Mouse (Mus musculus) embryonic facial prominence, embryonic 10.5 days (tissue): ENCODE results near the gene Nfkbiz. TPM values are rescaled to one million over a fixed set of nuclear protein-coding genes. Genes with fewer than 3 reads are reported as not detected.

ENCODE experiments used
- DNase-seq: peaks from one replicate; pipeline ENCODE4 v3.0.0-alpha.2; 2017; ENCODE audit warnings: low spot score
- H3K27ac ChIP-seq: fragments of 300-500 bp; sonication (generic); replicated peaks from 2 replicates; pipeline ENCODE4 v1.5.1; 2016; ENCODE audit warnings: mild to moderate bottlenecking
- H3K27me3 ChIP-seq: fragments of 300-500 bp; sonication (generic); replicated peaks from 2 replicates; pipeline ENCODE4 v1.6.1; 2016; ENCODE audit warnings: low read depth, mild to moderate bottlenecking; ENCODE audit not compliant: poor library complexity, severe bottlenecking
- H3K36me3 ChIP-seq: fragments of 300-500 bp; sonication (generic); replicated peaks from 2 replicates; pipeline ENCODE4 v1.6.1; 2016; ENCODE audit warnings: mild to moderate bottlenecking, moderate library complexity
- H3K4me1 ChIP-seq: fragments of 300-500 bp; sonication (generic); 2 replicates; pipeline ENCODE4 v1.6.1; 2016
- H3K4me3 ChIP-seq: fragments of 300-500 bp; sonication (generic); 2 replicates; pipeline ENCODE4 v1.5.1; 2016; ENCODE audit warnings: mild to moderate bottlenecking, moderate library complexity
- H3K9me3 ChIP-seq: fragments of 300-500 bp; sonication (generic); 2 replicates; pipeline ENCODE4 v1.6.1; 2016; ENCODE audit warnings: mild to moderate bottlenecking
- WGBS: fragments of 180-500 bp; shearing (Covaris S2); methylation state at CpG from one replicate; pipeline ENCODE4 v1.1.7; 2016; 5-methylcytosine and 5-hydroxymethylcytosine counted together
- polyA plus RNA-seq: library from polyadenylated mRNA; unstranded; fragments of >200 nt; fragmentation: Nextera tagmentation; extraction: Ambion mirVana; gene quantifications from 2 replicates; pipeline ENCODE4 v1.2.1, GENCODE M21; 2016

The Nfkbiz gene
- polyA plus RNA-seq, 1 experiment from 2014 or later = 2.8 TPM

- WGBS = 83% methylated on average over 7 of the region's 7 CpGs
- no peak overlapping the region for H3K4me3 ChIP-seq
- H3K27me3 ChIP-seq = no peaks in the 10 kb centered on the region
- H3K36me3 ChIP-seq = no peaks in the 10 kb centered on the region
- H3K27ac ChIP-seq = no peak overlapping the region
- no peak for DNase-seq
- no peaks in the 10 kb centered on the region for H3K9me3 ChIP-seq
- H3K4me1 ChIP-seq = no peaks in the 10 kb centered on the region
Observed at GRCm38 (mm10) chr16:55784379-55784778, 54.3 kb downstream of the Nfkbiz start.

DNA sequence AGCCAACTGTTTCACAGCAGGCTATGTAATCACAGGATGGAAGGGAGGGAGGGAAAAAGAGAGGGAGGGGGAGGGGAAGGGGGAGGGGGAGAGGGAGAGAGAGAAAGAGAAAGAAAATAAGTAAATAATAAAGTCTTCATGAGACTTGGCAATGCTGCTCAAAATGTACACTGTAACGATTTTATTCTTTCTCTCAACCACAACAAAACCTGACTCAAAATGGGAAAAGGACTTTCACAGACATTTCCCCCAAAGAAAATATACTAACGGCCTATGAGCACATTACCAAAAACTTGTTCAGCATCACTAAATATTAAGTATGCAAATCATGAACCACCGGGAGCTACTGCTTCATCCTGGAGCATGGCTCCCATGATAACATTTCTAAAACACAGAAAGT, 54.8 kb downstream of the Nfkbiz start:
- DNase-seq = no peak
- Histone ChIP-seq H3K36me3 (no peaks in the 10 kb centered on the region), H3K4me3 (no peak overlapping the region), H3K9me3 (no peaks in the 10 kb centered on the region), H3K27ac (no peak overlapping the region), H3K27me3 (no peaks in the 10 kb centered on the region), H3K4me1 (no peaks in the 10 kb centered on the region)
- whole genome bisulfite sequencing = 85% methylated on average over 3 of the region's 3 CpGs

DNA sequence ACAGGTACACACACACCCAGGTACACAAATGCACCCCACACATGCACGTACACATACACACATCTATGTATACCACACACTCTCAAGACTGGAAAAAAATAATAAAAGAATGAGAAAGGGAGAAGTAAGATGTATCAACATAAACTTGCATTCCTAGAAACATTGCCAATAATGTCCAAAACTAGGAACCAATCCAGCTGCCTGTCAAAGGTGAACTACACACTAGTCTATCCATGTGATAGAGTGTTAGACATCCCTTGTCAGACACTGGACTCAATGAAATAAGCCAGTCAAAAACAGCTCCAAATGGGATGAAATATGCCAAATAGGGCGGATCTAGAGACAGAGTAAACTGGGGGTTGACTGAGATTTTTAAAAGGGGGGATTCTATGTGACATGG, 55.8 kb downstream of the Nfkbiz start:
- WGBS = 90% methylated on average over 2 of the region's 2 CpGs
- no peaks in the 10 kb centered on the region for H3K36me3 ChIP-seq
- no peak overlapping the region for H3K27ac ChIP-seq
- H3K4me3 ChIP-seq = no peak overlapping the region
- no peaks in the 10 kb centered on the region for H3K27me3 ChIP-seq
- no peaks in the 10 kb centered on the region for H3K4me1 ChIP-seq
- DNase-seq = no peak
- no peaks in the 10 kb centered on the region for H3K9me3 ChIP-seq

GRCm38 (mm10) chr16:55781809-55782208, 56.9 kb downstream of the Nfkbiz start:
- DNase-seq = no peak
- Histone ChIP-seq H3K36me3 (no peaks in the 10 kb centered on the region), H3K4me1 (no peaks in the 10 kb centered on the region), H3K4me3 (no peak overlapping the region), H3K27ac (no peak overlapping the region), H3K27me3 (no peaks in the 10 kb centered on the region), H3K9me3 (no peaks in the 10 kb centered on the region)
- 65% methylated on average over 5 of the region's 5 CpGs for WGBS

- 59% methylated on average over 5 of the region's 5 CpGs for WGBS
- DNase-seq = no peak
Observed at GRCm38 (mm10) chr16:55780958-55781558, 57.6 kb downstream of the Nfkbiz start.

GRCm38 (mm10) chr16:55776329-55776728, 62.4 kb downstream of the Nfkbiz start:
- H3K27ac ChIP-seq = no peak overlapping the region
- DNase-seq = no peak
- no peaks in the 10 kb centered on the region for H3K36me3 ChIP-seq
- 85% methylated on average over 11 of the region's 11 CpGs for whole genome bisulfite sequencing
- no peaks in the 10 kb centered on the region for H3K4me1 ChIP-seq
- H3K9me3 ChIP-seq = no peaks in the 10 kb centered on the region
- no peak overlapping the region for H3K4me3 ChIP-seq
- no peaks in the 10 kb centered on the region for H3K27me3 ChIP-seq

More at GRCm38 (mm10) chr16:55780958-55781558, 57.6 kb downstream of the Nfkbiz start:
- H3K4me3 ChIP-seq = no peak overlapping the region
- H3K4me1 ChIP-seq = no peaks in the 10 kb centered on the region
- H3K9me3 ChIP-seq = no peaks in the 10 kb centered on the region
- H3K27me3 ChIP-seq = no peaks in the 10 kb centered on the region
- no peak overlapping the region for H3K27ac ChIP-seq
- H3K36me3 ChIP-seq = no peaks in the 10 kb centered on the region

DNA sequence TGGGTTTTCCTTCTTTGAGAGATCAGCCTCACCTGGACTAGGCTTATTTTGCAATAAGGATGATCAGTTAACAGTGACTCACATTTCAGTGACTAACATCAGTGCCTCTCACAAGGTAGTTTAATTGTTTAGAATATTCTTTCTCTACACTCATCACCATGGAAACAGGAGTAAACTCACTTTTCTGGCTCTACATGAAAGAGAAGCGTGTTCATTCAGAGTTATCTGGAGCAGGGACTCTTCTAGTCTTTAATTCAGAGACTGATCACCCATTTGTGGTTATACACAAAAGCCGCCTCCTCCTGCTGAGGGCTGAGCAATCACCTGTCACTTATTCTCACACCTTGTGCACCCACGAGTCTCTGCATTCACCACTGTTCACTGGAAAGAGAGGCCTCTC, 68.5 kb downstream of the Nfkbiz start:
- H3K36me3 ChIP-seq = no peaks in the 10 kb centered on the region
- H3K9me3 ChIP-seq = no peaks in the 10 kb centered on the region
- 88% methylated on average over 3 of the region's 3 CpGs for whole genome bisulfite sequencing
- no peaks in the 10 kb centered on the region for H3K27me3 ChIP-seq
- H3K4me3 ChIP-seq = no peak overlapping the region
- H3K27ac ChIP-seq = no peak overlapping the region
- H3K4me1 ChIP-seq = no peaks in the 10 kb centered on the region
- no peak for DNase-seq

Other genes starting within 250 kb of the Nfkbiz start
- 0.96 and 1.1 TPM in 2 replicates for gene Nxpe3, start 56.4 kb upstream of the Nfkbiz start, polyA plus RNA-seq
- gene Cep97, start 96.0 kb upstream of the Nfkbiz start, polyA plus RNA-seq = 17.6 and 17.9 TPM in 2 replicates
- gene Rpl24, start 127.4 kb upstream of the Nfkbiz start, polyA plus RNA-seq = 735 and 738 TPM in 2 replicates
- gene Zbtb11, start 135.0 kb upstream of the Nfkbiz start, polyA plus RNA-seq = 17.1 and 18.7 TPM in 2 replicates
- 307 and 319 TPM in 2 replicates for gene Pcnp, start 190.8 kb upstream of the Nfkbiz start, polyA plus RNA-seq
- 33.6 TPM in 2 replicates for gene Trmt10c, start 198.9 kb upstream of the Nfkbiz start, polyA plus RNA-seq
- 30.9 and 35.3 TPM in 2 replicates for gene Senp7, start 209.4 kb upstream of the Nfkbiz start, polyA plus RNA-seq